Mouse (Mus musculus): ENCODE measurements around the gene Ctsh.

DNA sequence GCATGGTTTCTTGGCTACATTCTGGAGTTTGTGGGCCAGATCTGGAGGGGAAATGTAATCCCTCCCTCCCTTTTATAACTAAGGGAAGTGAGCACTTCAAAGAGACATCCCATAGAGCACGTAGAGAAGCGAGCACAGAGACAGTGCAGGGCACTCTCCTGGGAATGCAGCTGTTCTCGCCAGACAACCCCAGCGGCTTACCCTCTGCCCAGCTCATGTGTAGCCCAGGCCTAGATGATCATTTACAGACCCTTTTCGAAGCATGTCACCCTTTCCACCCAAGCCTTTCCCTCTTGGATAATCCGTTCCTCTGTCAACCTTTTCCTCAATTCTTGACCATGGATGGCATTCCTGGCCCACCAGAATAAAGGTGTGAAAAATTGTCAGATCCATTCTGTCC, 37.7 kb upstream of the Ctsh start:
- TF ChIP-seq EP300 (optimal IDR thresholded peaks at IDR 0.05) (no peak), CTCF (IDR thresholded peaks at IDR 0.05; ENCODE audit: low read depth) (no peak)
